Mouse (Mus musculus): ENCODE data around the gene Wdr46. TPM values are rescaled to one million over a fixed set of nuclear protein-coding genes. Genes with fewer than 3 reads are reported as not detected.

The Wdr46 gene
- polyA plus RNA-seq, 1 experiment from 2014 or later, result 17.1 TPM

GRCm38 (mm10) chr17:33920282-33921097 is 20.0 kb upstream of the Wdr46 start:
- Histone ChIP-seq H3K27me3 (ENCODE audit: control insufficient read depth, insufficient read depth, low read length) (no peaks in the 10 kb centered on the region), H3K9ac (ENCODE audit: low read length) (peak overlapping the region; percentile 82), H3K27ac (replicated peaks) (peak overlapping the region; percentile 89), H3K4me2 (replicated peaks; ENCODE audit: low read depth) (peak overlapping the region; percentile 96), H3K4me3 (ENCODE audit: low read depth, low read length) (peak overlapping the region; percentile 77), H3K4me1 (replicated peaks; ENCODE audit: control insufficient read depth, insufficient read depth) (no peaks in the 10 kb centered on the region), H3K36me3 (ENCODE audit: control insufficient read depth, insufficient read depth, low read length) (peaks cover 3% of the 10 kb centered on the region; the same call in 1 of the 2 replicates), H3K9me3 (ENCODE audit: control insufficient read depth, low read length) (no peaks in the 10 kb centered on the region)
- peak; percentile 91 for TF ChIP-seq CTCF (IDR thresholded peaks at IDR 0.05; ENCODE audit: low read depth)
- no peak for TF ChIP-seq EP300 (optimal IDR thresholded peaks at IDR 0.05)
- WGBS, result under 1% methylated on average over 36 of the region's 36 CpGs
- DNase-seq (ENCODE audit: low spot score) (peak; percentile 90), ATAC-seq (ENCODE audit: low FRiP score, low TSS enrichment) (peak; percentile 9; the same call in 1 of the 2 replicates)

GRCm38 (mm10) chr17:33921361-33921760 is 19.1 kb upstream of the Wdr46 start:
- ATAC-seq (ENCODE audit: low FRiP score, low TSS enrichment) (no peak), DNase-seq (ENCODE audit: low spot score) (no peak)
- 85% methylated on average over 7 of the region's 7 CpGs for WGBS
- Histone ChIP-seq H3K36me3 (ENCODE audit: control insufficient read depth, insufficient read depth, low read length) (peaks cover 7% of the 10 kb centered on the region; the same call in 1 of the 2 replicates), H3K27ac (replicated peaks) (no peak overlapping the region), H3K4me1 (replicated peaks; ENCODE audit: control insufficient read depth, insufficient read depth) (no peaks in the 10 kb centered on the region), H3K4me2 (replicated peaks; ENCODE audit: low read depth) (no peak overlapping the region; the same call in 1 of the 2 replicates), H3K9ac (ENCODE audit: low read length) (no peak overlapping the region), H3K4me3 (ENCODE audit: low read depth, low read length) (no peak overlapping the region), H3K9me3 (ENCODE audit: control insufficient read depth, low read length) (no peaks in the 10 kb centered on the region), H3K27me3 (ENCODE audit: control insufficient read depth, insufficient read depth, low read length) (no peaks in the 10 kb centered on the region)
- no peak for TF ChIP-seq CTCF (IDR thresholded peaks at IDR 0.05; ENCODE audit: low read depth)
- TF ChIP-seq EP300 (optimal IDR thresholded peaks at IDR 0.05), result no peak

- Histone ChIP-seq H3K4me1 (replicated peaks; ENCODE audit: control insufficient read depth, insufficient read depth) (0 out of 2 replicates have a peak, but pooled peaks cover 3% of the 10 kb centered on the region), H3K36me3 (ENCODE audit: control insufficient read depth, insufficient read depth, low read length) (peaks cover 9% of the 10 kb centered on the region; the same call in 1 of the 2 replicates), H3K9me3 (ENCODE audit: control insufficient read depth, low read length) (no peaks in the 10 kb centered on the region), H3K9ac (ENCODE audit: low read length) (no peak overlapping the region), H3K27me3 (ENCODE audit: control insufficient read depth, insufficient read depth, low read length) (no peaks in the 10 kb centered on the region), H3K4me3 (ENCODE audit: low read depth, low read length) (no peak overlapping the region), H3K27ac (replicated peaks) (no peak overlapping the region), H3K4me2 (replicated peaks; ENCODE audit: low read depth) (no peak overlapping the region)
- ATAC-seq (ENCODE audit: low FRiP score, low TSS enrichment) (no peak), DNase-seq (ENCODE audit: low spot score) (peak; percentile 58)
- TF ChIP-seq CTCF (IDR thresholded peaks at IDR 0.05; ENCODE audit: low read depth) (peak; percentile 69), EP300 (optimal IDR thresholded peaks at IDR 0.05) (no peak)
- 87% methylated on average over 10 of the region's 10 CpGs for WGBS
Measured at GRCm38 (mm10) chr17:33924577-33925283, 15.7 kb upstream of the Wdr46 start.

- Histone ChIP-seq H3K27me3 (ENCODE audit: control insufficient read depth, insufficient read depth, low read length) (no peaks in the 10 kb centered on the region), H3K4me3 (ENCODE audit: low read depth, low read length) (no peak overlapping the region), H3K4me1 (replicated peaks; ENCODE audit: control insufficient read depth, insufficient read depth) (0 out of 2 replicates have a peak, but pooled peaks cover 3% of the 10 kb centered on the region), H3K27ac (replicated peaks) (no peak overlapping the region), H3K9me3 (ENCODE audit: control insufficient read depth, low read length) (no peaks in the 10 kb centered on the region), H3K4me2 (replicated peaks; ENCODE audit: low read depth) (no peak overlapping the region), H3K9ac (ENCODE audit: low read length) (no peak overlapping the region), H3K36me3 (ENCODE audit: control insufficient read depth, insufficient read depth, low read length) (peaks cover 9% of the 10 kb centered on the region; the same call in 1 of the 2 replicates)
- no peak for ATAC-seq (ENCODE audit: low FRiP score, low TSS enrichment)
- peak; percentile 47 for TF ChIP-seq CTCF (IDR thresholded peaks at IDR 0.05; ENCODE audit: low read depth)
- no peak for TF ChIP-seq EP300 (optimal IDR thresholded peaks at IDR 0.05)
- WGBS, result 83% methylated on average over 21 of the region's 21 CpGs
- DNase-seq (ENCODE audit: low spot score), result peak; percentile 15
Measured at GRCm38 (mm10) chr17:33925406-33926116, 14.9 kb upstream of the Wdr46 start.

- H3K4me1 ChIP-seq (replicated peaks; ENCODE audit: control insufficient read depth, insufficient read depth), result 0 out of 2 replicates have a peak, but pooled peaks cover 3% of the 10 kb centered on the region
- no peaks in the 10 kb centered on the region for H3K27me3 ChIP-seq (ENCODE audit: control insufficient read depth, insufficient read depth, low read length)
- DNase-seq (ENCODE audit: low spot score) (peak; percentile 77), ATAC-seq (ENCODE audit: low FRiP score, low TSS enrichment) (no peak)
- H3K9me3 ChIP-seq (ENCODE audit: control insufficient read depth, low read length), result no peaks in the 10 kb centered on the region
- H3K4me2 ChIP-seq (replicated peaks; ENCODE audit: low read depth), result no peak overlapping the region
- peaks cover 9% of the 10 kb centered on the region; the same call in 1 of the 2 replicates for H3K36me3 ChIP-seq (ENCODE audit: control insufficient read depth, insufficient read depth, low read length)
- no peak overlapping the region for H3K4me3 ChIP-seq (ENCODE audit: low read depth, low read length)
- no peak overlapping the region for H3K27ac ChIP-seq (replicated peaks)
- no peak overlapping the region for H3K9ac ChIP-seq (ENCODE audit: low read length)
- whole genome bisulfite sequencing, result 72% methylated on average over 17 of the region's 17 CpGs
- no peak for TF ChIP-seq EP300 (optimal IDR thresholded peaks at IDR 0.05)
- peak; percentile 70 for TF ChIP-seq CTCF (IDR thresholded peaks at IDR 0.05; ENCODE audit: low read depth)
Measured at GRCm38 (mm10) chr17:33926207-33926932, 14.1 kb upstream of the Wdr46 start.

All from stomach, postnatal 0 days (tissue).